Mouse (Mus musculus): ENCODE results near the gene Slc25a11. TPM values are rescaled to one million over a fixed set of nuclear protein-coding genes. Genes with fewer than 3 reads are reported as not detected.

Slc25a11 gene
- polyA plus RNA-seq, 1 experiment from 2014 or later: 169 TPM

Other genes with a start within 250 kb of the Slc25a11 start
- 32.0 and 32.2 TPM in 2 replicates for gene Pelp1, start 237.4 kb downstream of the Slc25a11 start, polyA plus RNA-seq (2015; fragmentation: Nextera tagmentation; extraction: Ambion mirVana)
- gene Arrb2, start 214.8 kb downstream of the Slc25a11 start, polyA plus RNA-seq (2015; fragmentation: Nextera tagmentation; extraction: Ambion mirVana): 14.7 and 14.8 TPM in 2 replicates
- 37.4 and 37.9 TPM in 2 replicates for gene Med11, start 195.6 kb downstream of the Slc25a11 start, polyA plus RNA-seq (2015; fragmentation: Nextera tagmentation; extraction: Ambion mirVana)
- gene Zmynd15, start 188.0 kb downstream of the Slc25a11 start, polyA plus RNA-seq (2015; fragmentation: Nextera tagmentation; extraction: Ambion mirVana): 0.45 and 0.97 TPM in 2 replicates
- gene Cxcl16, start 187.5 kb downstream of the Slc25a11 start, polyA plus RNA-seq (2015; fragmentation: Nextera tagmentation; extraction: Ambion mirVana): 9.0 and 10.5 TPM in 2 replicates
- gene Tm4sf5, start 142.2 kb downstream of the Slc25a11 start, polyA plus RNA-seq (2015; fragmentation: Nextera tagmentation; extraction: Ambion mirVana): 58.3 and 60.0 TPM in 2 replicates
- gene Vmo1, start 132.9 kb downstream of the Slc25a11 start, polyA plus RNA-seq (2015; fragmentation: Nextera tagmentation; extraction: Ambion mirVana): 0.36 and 0.92 TPM in 2 replicates
- 1.9 and 2.0 TPM in 2 replicates for gene Gltpd2, start 128.3 kb downstream of the Slc25a11 start, polyA plus RNA-seq (2015; fragmentation: Nextera tagmentation; extraction: Ambion mirVana)
- 614 and 657 TPM in 2 replicates for gene Psmb6, start 122.1 kb downstream of the Slc25a11 start, polyA plus RNA-seq (2015; fragmentation: Nextera tagmentation; extraction: Ambion mirVana)
- gene Gm40193, start 114.5 kb downstream of the Slc25a11 start, polyA plus RNA-seq (2015; fragmentation: Nextera tagmentation; extraction: Ambion mirVana): not detected in 2 replicates
- gene Pld2, start 107.4 kb downstream of the Slc25a11 start, polyA plus RNA-seq (2015; fragmentation: Nextera tagmentation; extraction: Ambion mirVana): 17.8 and 21.5 TPM in 2 replicates
- 12.5 and 13.0 TPM in 2 replicates for gene Mink1, start 84.6 kb downstream of the Slc25a11 start, polyA plus RNA-seq (2015; fragmentation: Nextera tagmentation; extraction: Ambion mirVana)
- gene 4930544D05Rik, start 31.6 kb downstream of the Slc25a11 start, polyA plus RNA-seq (2015; fragmentation: Nextera tagmentation; extraction: Ambion mirVana): not detected in 2 replicates
- 0.37 TPM in 1 of 2 replicates, not detected in the other for gene Chrne, start 28.3 kb downstream of the Slc25a11 start, polyA plus RNA-seq (2015; fragmentation: Nextera tagmentation; extraction: Ambion mirVana)
- gene Gp1ba, start 8.4 kb downstream of the Slc25a11 start, polyA plus RNA-seq (2015; fragmentation: Nextera tagmentation; extraction: Ambion mirVana): 0.16 and 0.19 TPM in 2 replicates
- gene Rnf167, start 244 bp downstream of the Slc25a11 start, polyA plus RNA-seq (2015; fragmentation: Nextera tagmentation; extraction: Ambion mirVana): 104 and 111 TPM in 2 replicates
- gene Pfn1, start 7.2 kb upstream of the Slc25a11 start, polyA plus RNA-seq (2015; fragmentation: Nextera tagmentation; extraction: Ambion mirVana): 1,820 and 1,821 TPM in 2 replicates
- 19.3 and 126 TPM in 2 replicates for gene Eno3, start 9.7 kb upstream of the Slc25a11 start, polyA plus RNA-seq (2015; fragmentation: Nextera tagmentation; extraction: Ambion mirVana)
- 148 and 149 TPM in 2 replicates for gene Spag7, start 21.9 kb upstream of the Slc25a11 start, polyA plus RNA-seq (2015; fragmentation: Nextera tagmentation; extraction: Ambion mirVana)
- 14.2 and 15.8 TPM in 2 replicates for gene Camta2, start 40.6 kb upstream of the Slc25a11 start, polyA plus RNA-seq (2015; fragmentation: Nextera tagmentation; extraction: Ambion mirVana)
- 1.3 and 1.5 TPM in 2 replicates for gene Inca1, start 52.7 kb upstream of the Slc25a11 start, polyA plus RNA-seq (2015; fragmentation: Nextera tagmentation; extraction: Ambion mirVana)
- gene Kif1c, start 53.1 kb upstream of the Slc25a11 start, polyA plus RNA-seq (2015; fragmentation: Nextera tagmentation; extraction: Ambion mirVana): 2.6 and 3.0 TPM in 2 replicates
- gene Zfp3, start 116.7 kb upstream of the Slc25a11 start, polyA plus RNA-seq (2015; fragmentation: Nextera tagmentation; extraction: Ambion mirVana): 5.0 and 5.9 TPM in 2 replicates
- gene Scimp, start 165.1 kb upstream of the Slc25a11 start, polyA plus RNA-seq (2015; fragmentation: Nextera tagmentation; extraction: Ambion mirVana): 0.66 TPM in 1 of 2 replicates, not detected in the other
- 22.2 and 27.5 TPM in 2 replicates for gene Rabep1, start 197.3 kb upstream of the Slc25a11 start, polyA plus RNA-seq (2015; fragmentation: Nextera tagmentation; extraction: Ambion mirVana)

Data from stomach, embryonic 16.5 days (tissue).